Mouse (Mus musculus) brain, adult 2 months (tissue): ENCODE results near the gene Pidd1.

Experiments used
- DNase-seq: peaks from one replicate; pipeline ENCODE4 v3.0.0; 2011; ENCODE audit warnings: low read depth, low spot score

Gene Pidd1

DNA sequence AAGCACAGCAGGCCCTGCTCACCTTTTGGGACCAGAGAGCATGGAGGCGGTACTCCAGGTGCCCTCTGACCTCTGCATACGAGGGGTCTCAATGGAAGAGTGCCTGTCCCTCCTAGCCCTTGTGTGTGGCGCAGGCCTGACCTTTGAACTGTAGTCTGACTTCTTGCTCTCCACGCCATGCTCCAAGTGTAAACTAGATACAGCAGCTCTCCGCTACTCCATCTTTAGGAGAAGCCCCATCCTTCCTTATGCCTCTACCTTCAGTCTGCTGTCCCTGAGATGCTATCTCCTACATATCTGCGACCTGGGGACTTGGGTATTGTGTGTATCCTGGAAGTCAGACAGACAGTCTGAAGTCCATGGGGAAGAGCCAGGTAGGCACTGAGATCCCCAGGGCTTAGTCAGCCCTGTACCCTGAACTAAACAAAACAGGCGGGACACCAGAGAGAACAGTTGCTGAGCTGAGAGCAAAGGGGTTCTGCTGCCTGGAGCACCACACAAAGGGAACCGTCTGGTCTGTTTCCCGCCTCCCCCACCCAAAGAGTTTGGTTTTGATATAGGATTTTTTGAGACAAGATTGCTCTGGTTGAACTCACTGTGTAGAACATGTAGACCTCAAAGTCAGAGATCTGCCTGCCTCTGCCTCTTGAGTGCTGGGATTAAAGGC is 7.8 kb downstream of the Pidd1 start:
- no peak for DNase-seq

DNA sequence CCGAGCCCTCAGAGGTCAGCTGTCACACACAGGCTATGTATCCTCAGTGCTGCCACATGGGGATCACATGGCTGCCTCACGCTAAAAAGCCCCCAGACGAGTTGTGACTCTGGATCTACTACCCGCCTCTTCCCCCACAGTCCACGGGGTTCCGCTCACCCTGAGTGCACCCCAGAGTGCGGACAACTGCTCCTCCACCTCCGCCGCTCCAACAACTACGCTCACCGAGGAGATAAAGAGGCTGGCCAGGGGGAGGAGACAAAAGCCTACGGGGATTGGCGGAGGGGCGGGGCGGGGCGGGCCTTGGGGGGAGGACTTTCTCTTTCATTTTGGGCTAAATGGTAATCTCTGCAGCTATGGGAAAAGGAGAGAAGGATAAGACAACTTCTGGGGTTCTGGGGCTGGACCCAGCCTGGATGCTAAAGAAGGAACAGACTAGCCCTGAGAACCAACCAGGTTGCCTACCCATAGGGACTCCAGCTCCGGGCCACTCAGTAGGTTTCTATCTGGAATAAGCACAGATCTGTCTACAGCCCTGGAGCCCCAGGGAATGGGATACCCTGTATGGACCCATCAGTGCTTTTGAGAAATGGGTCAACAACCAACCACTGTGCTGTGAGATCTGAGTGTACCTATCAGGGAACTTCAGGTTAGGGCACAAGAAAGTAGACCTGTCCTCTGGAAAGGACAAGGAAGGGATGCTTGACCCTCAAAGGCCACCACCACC is 8.5 kb downstream of the Pidd1 start:
- DNase-seq = peak; percentile 90

DNA sequence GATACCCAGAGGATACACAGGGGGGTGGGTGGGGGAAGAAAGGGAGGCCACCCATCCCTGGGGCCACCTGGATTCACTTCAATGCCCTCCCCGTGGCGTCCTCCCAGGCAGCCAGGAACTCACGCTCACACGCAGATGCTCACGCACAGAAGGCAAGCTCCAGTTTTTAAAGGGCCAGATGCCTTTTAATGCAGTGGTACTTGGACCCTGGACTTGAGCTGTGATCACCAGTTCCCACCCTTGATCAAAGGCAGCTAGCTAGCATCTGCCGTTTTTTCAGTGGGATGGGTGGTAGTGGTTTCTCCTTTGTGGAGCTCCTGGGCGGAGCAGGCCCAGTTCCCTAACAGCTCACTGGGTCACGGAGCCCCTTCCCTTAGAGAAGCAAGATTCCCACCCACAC is 9.4 kb downstream of the Pidd1 start:
- DNase-seq = peak; percentile 95

DNA sequence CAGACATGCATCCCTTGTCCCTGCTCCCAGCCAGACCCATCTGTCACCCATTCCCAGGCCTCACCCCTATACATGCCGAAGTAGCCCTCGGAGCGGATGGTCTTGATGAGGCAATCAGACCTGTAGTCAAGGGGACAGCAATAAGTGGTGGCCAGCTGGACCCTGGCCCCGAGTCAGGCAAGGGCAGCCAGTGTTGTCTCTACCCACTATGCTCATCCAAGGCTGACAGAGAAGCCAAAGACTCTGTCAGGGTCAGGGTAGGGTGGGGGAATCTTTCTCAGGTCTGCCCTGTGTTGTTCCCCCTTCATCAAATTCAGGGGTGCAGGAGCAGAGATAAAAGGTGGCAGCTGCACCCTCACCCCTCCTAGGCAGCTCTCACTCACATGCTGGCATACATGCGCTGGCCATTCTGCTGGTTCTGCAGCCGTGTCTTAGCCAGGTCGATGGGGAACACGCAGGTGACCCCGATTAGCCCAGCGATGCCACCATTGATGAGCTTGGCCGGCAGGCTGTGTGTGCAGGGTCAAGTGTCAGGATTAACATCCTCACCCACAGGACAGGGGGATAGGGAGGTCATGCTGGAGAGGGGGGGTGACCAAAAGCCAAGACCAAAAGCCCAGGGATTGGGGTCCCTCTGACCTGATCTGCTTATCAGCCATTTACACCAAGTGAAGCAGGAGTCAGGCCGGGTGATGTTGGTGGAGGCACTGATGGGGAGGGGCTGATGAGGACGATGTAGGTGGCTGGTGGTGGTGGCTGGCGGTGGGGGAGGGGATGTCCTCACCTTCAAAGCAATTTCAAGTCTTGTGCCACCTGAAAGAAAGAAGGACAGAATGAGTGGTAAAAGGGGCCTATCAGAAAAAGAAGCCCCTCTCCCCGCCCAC is 10.1 kb downstream of the Pidd1 start:
- DNase-seq = peak; percentile 60

DNA sequence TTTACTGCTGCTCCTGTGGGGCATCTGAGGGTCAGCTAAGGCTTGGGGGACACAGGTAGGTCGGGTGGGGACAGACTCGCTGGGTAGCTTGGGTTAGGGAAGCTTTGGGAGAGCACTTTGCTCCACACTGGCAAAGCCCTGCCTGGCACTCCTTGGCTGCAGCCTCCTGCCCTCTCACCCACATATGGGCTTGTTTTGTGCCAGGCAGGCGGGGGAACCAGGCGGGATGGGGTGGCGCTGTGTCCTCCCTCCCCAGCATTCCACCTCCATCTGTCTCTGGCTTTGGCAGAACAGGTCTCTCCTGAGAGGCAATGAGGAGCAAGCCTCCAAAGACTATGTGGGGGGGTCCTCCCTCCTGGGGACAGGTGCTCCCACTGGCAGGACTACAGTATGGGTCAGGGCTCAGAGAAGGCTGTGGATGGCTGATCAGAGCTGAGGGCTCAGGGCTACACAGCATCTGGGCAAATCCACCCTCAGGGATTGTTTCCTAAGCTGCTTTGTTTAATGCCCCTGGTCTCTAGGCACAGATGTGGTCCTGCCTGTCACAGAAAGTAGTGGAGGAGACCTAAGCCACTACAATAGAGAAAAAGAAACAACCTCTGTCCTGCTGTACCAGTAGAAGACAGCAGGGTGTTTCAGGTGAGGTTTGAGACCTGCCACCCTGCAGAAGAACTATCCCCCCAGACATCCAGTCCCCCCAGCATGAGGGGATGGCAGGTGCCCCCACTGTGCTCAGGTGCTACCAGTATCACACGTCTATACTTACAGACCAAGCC is 10.9 kb downstream of the Pidd1 start:
- DNase-seq = peak; percentile 97

DNA sequence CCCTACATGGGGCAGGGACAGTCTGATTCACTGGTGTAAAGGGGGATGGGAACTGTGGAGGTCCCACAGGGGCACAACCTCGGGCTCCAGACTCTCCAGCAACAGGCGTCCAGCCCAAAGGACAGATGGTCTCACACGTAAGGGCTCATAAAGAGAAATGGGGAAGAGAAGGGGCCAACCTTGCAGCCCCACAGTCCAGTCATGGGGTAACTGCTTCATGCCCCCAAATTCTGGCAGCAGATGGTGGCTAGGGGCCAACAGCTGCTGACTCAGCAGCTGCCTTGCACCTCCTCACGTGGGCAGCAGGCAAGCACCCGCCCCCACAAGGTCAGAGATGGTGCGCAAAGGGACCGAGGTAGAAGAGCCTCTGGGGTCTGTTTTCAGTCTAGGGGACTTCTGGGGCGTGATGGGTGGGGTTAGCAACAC is 11.6 kb downstream of the Pidd1 start:
- DNase-seq = peak; percentile 58

DNA sequence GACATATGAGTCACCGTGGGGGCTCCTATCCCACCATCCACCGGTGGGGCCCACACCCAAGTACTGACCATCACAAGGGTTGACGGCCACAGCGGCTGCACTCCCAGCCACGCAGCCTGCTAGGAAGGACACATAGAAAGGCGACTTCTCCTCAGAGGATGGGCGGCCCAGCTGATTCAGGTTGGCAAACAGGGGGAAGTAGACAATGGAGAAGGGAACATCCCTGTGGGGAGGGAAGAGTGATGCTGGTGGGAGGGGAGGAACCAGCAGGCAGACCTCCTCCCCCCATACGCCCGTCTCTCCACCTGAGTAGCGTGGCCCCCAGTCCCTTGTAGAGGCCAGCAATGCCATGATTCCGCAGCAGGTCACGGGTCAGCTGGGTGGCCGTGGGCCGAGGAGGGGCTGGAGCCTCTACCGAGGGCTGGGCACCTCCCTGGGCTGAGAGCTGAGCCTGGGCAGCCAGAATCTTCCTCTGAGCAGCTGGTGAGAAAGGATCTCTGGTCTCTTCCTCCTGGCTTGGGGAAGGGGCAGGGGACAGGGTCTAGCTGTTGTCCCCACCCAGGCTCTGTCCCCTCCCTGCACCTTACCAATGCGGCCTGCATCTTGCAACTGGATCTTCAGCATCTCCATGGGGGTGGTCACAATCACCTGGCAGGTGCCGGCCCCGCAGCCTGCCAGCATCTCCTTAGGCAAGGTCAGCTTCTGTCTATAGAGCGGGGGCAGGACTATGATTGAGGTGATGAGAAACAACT is 12.2 kb downstream of the Pidd1 start:
- no peak for DNase-seq

DNA sequence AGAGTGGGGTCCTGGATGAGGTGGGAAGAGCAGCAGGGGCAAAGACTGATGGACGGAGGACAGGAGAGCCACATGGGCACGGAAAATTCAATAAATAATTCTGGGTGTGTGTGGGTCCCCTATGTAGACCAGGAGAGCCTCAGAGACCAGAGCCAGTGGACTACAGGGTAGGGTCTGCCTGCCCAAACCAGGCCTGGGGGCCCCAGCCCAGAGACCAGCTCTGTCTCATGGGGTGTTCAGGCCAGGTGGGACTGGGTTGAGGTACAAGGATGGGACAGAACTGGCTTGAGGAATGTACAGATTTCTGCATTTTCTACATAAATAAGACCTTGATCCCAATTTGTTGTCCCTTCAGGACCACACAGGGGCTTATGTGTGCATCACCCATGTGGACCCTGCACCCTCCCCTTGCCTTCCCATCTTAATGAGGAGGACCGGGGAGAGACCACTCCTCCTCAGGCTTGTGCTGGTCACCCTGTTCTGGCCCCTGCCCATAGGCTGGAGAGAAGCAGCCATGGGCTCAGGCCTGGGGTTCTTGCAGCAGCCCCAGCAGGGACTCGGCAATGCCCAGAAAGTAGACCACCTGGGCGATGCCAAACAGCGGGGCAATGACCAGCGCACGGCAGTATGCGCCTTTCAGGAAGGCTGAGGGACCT is 13.1 kb downstream of the Pidd1 start:
- no peak for DNase-seq

DNA sequence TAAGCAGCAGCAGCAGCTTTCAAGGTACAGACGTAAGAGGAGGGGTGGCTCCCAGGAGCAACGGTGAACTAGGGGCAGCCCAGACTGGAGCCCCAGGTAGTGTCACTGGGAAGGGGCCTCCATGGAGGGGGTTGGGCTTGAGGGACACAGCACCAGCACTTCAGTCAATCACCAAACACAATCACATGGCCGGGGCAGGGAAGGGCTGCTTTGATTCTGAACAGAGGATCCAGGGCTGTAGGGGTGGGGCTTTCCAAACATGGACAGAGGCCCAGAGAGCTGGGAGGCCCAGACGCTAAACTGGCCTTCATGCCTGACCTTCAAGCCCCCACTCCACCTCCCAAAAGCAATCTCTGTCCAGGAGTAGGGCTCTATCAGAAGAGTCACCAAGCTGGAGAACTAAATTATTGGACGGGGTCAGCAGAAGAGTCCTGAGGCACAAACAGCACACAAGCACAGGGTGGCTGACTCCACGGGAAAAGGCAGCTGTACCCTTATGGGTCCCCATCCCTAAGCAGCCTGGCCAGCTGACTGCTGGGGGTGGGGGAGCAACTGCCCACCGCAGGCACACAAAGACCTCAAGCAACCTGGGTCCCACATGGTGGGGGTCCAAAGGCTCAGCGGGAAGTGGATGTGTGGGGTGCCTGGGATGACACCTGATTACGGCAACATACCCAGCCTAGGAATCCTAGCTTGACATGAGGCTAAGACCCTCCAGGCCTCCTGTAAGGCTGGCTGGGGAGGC is 13.8 kb downstream of the Pidd1 start:
- DNase-seq = no peak

DNA sequence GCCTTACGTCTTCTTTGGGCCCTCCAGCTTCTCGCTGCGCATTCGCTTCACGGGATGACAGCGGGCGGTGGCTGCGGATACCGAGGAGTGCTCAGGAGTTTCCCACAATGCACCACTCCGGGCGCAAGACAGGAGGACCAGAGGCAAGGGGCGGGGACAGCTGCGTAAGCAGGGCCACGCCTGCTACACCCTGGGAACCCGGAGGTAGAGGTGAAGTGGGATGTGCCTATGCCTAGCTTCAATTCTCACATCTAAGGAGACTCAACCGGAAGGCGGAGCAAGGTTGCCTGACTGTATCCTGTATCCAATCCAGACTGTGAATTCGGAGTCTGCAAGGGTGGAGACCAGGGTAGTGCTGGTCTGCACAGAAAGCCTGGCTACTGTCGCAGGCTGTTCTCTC is 14.5 kb downstream of the Pidd1 start, which contains the start of gene Cend1:
Cend1 (minus strand) TSS at position 182 of the 400 bp plus-strand sequence.
- peak; percentile 99 for DNase-seq

DNA sequence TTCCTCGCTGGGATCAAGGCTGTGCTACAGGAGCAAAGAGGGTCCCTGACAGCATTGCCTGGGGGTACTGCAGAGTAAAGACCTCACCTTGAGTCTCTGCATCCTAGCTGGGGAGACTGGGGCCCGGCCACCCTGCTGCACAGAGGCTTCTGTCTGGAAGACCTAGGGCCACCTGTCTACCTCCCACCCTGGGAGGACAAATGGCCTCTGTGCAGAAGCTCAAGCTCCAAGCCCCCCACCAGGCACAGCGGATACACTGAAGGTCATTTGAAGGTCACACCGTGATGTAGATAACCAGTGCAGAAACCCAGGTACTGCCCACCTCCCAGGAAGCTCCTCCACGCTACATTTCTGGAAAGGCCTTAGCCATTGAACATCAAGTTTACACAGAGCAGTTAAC is 15.1 kb downstream of the Pidd1 start:
- no peak for DNase-seq

DNA sequence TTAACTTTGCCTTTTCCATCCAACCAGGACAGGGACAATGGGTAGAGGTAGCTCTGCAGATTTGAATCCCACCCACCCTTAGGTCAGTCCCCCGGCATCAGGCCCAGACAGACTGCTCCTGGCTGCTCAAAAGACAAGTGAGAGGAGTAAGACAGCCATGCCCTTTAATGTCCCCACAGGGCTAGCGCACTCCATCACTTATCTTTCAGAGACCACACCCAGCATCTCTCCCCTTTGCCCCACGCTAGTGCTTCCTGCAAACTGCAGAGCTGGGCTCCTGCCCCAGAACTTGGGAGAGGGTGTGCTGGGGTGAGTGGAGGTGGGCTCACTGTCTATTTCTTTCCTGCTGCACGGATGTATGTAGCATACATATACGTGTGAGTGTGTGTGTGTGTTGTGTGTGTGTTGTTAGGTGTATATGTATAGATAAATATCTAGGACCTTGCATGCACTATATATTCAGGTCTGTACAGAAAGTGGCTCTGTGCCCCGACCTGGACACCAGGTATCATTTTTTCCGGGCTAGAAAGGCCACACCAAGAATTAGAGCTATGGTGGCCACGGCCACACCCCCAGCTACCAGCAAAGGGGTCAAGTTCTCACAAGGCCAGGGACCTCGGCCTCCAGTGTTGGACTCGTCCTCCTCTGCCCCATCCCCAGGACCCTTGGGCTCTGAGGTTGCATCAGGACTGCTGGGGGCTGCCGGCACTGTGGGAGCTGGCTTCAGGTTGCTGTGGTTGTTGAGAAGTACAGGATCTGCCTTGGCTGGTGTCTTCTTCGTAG is 16.7 kb downstream of the Pidd1 start:
- DNase-seq = no peak

DNA sequence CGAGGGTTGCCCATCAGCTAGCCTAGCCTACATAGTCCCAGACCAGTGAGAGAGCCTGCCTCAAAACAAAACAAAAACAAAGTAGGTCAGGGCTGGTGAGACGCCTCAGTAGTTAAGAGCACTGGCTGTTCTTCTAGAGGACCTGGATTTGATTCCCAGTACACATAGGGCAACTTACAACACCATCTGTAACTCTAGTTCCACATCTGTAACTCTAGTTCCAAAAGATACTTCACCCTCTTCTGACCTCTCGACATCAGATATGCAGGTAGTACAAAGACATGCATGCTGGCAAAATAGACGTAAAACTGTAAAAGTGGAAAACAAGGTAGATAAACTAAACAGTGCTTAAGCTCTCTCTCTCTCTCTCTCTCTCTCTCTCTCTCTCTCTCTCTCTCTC is 20.0 kb downstream of the Pidd1 start:
- DNase-seq = no peak

DNA sequence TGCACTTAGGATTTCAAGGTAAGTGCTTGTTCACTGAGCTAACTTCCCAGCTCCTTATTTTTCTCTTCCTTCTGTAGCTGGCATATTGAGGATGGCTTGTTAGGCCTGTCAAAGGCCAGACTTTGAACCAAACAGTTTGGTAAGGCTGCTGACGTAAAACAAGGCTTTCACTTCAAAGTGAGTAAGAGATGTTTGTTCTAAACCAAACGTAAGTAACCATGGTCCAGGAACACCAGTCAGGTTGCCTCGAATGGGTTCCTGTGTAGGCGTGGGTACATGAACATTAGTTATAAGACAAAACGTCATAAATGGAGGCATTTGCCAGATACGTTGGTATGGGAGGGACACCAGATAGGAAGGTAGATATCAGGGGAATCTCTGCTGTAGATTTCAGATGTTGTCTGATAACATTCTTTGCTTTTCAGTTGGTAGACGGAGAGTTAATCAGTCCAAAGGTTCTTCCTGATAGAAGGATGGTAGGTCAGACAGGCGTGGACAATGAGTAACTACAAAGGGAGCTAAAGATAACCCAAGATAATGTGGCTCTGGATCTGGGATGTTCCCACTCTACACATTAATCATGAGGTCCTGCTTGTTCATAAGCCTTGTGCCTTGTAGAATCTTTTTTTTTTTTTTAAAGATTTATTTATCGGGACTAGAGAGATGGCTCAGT is 23.7 kb downstream of the Pidd1 start:
- no peak for DNase-seq

DNA sequence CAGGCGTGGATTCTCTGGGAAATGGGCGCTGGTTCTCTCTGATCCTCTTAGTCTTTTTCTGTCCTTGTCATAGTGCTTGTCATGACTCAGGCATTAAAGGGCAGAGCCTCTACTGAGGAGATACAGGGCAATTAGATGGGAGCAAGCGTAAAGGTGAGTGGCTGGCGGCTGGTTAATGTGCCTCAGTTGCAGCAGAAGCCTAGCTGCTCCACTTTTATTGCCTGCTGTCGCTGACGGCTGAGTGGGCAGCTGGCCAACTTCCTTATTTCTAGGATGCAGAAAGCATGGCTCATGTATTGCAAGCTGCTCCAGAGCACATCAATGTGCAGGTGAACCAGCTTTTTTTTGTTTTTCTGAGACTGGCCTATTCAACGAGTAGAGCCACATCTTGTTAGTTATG is 24.9 kb downstream of the Pidd1 start:
- peak; percentile 71 for DNase-seq

DNA sequence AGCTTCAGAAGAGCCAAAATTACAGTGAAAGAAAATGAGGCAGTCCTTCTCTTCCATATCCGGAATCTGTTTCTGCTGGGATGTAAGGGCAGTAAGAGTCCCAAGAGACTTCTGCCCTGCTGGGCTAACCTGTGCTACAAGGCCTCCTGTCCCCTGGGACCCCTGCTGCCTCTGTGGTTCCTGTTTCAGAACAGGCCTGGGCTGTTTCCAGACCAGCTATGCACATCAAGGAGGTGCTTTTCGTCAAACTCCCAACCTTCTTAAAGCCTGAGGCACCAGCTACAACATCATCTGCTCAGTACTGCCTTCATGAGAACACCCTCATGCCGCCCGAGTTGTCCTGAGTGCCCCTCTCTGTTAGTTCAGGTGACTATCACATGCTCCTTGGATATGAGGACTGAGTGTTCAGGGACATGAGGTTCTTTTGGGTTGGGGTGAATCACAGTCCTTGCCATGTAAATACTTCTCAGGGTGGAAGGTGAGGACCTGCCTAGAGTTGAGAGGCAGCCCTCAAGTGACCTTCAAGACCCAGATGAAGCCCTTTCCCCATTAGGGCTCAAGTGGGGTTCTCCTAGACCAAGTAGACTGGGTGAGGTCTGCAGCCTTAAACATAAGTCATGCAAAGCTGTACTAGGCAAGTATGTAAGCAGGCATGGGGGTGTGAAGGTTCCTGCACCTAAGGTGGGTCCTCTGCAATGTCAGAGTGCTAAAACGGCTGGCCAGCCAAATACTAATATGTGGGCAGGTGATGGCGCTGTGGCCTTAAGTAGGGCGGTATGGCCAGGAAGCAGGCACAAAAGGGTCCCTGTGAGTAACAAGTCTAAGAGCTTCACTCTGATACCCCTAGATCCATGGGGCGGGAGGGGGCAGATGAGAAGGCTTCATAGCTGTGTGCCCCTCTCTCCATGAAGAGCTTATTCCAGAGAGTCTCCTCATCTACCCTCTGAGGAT is 25.8 kb downstream of the Pidd1 start:
- no peak for DNase-seq
